Mouse (Mus musculus) embryonic fibroblast, embryonic 13.5 days (primary cell): ENCODE measurements at regions not wholly inside any gene's neighbourhood (a gene's known extent, or its start where the extent isn't known, plus 50 kb on each side); places are given as distances from the start of the nearest gene placed in this dataset.

ENCODE experiments used
- CTCF ChIP-seq: IDR thresholded peaks from 2 replicates; pipeline ENCODE4 v1.5.1; 2011; ENCODE audit warnings: mild to moderate bottlenecking, control low read depth, low read length, moderate library complexity, borderline replicate concordance; ENCODE audit not compliant: insufficient read depth
- POLR2A ChIP-seq: IDR thresholded peaks from 2 replicates; pipeline ENCODE4 v1.6.1; 2011; ENCODE audit warnings: low read depth, mild to moderate bottlenecking, control low read depth, low read length, moderate library complexity

DNA sequence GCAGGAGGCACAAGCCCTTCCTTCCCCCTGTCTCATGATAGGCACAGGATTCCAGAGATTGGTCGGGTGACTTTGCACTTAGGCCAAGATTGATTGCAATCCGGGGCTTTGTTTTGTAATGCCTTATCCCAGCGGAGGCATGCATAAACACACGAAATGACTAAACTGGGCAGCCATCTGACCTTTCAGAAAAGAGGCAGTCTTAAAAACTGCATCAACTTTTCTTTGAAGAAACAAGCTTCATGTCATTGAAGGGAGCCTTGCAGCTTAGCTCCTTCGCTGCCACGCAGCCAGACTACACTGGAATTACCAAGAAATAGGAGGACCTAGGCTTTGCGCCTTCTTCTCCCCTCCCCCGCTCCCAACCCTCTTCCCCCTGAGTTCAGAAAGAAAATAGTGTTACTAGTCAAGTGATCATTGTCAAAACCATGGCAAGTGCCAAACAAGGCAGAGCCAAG, 67.7 kb upstream of the BC052040 start:
- no peak for TF ChIP-seq POLR2A
- TF ChIP-seq CTCF: no peak
